Mouse (Mus musculus) lung, postnatal 0 days (tissue): ENCODE results near the gene Akap14. TPM values are rescaled to one million over a fixed set of nuclear protein-coding genes. Genes with fewer than 3 reads are reported as not detected.

ENCODE experiments used
- ATAC-seq: fragments of 200-750 bp; cut with Nextera tagmentation; 2 replicates; pipeline ENCODE4 v1.8.0; 2017; ENCODE audit warnings: moderate library complexity
- DNase-seq: peaks from one replicate; pipeline ENCODE4 v3.0.0-alpha.2; 2016; ENCODE audit warnings: low spot score
- H3K27ac ChIP-seq: fragments of 300-500 bp; sonication (generic); 2 replicates; pipeline ENCODE4 v1.5.1; 2014; ENCODE audit warnings: antibody characterized with exemption, mild to moderate bottlenecking, low read length, mixed read lengths
- H3K27me3 ChIP-seq: fragments of 300-500 bp; sonication (generic); replicated peaks from 2 replicates; pipeline ENCODE4 v1.6.1; 2014; ENCODE audit warnings: low read length, mixed read lengths; ENCODE audit not compliant: insufficient read depth
- H3K36me3 ChIP-seq: fragments of 300-500 bp; sonication (generic); 2 replicates; pipeline ENCODE4 v1.6.1; 2014; ENCODE audit warnings: low read length, mixed read lengths; ENCODE audit not compliant: insufficient read depth
- H3K4me1 ChIP-seq: fragments of 300-500 bp; sonication (generic); 2 replicates; pipeline ENCODE4 v1.6.1; 2014; ENCODE audit warnings: antibody characterized with exemption, low read depth, low read length, mixed read lengths; ENCODE audit not compliant: insufficient read depth
- H3K4me2 ChIP-seq: fragments of 300-500 bp; sonication (generic); replicated peaks from 2 replicates; pipeline ENCODE4 v1.6.1; 2014; ENCODE audit warnings: low read depth, mild to moderate bottlenecking, low read length, moderate library complexity, mixed read lengths
- H3K4me3 ChIP-seq: fragments of 300-500 bp; sonication (generic); 2 replicates; pipeline ENCODE4 v1.5.1; 2014; ENCODE audit warnings: low read depth, low read length
- H3K9ac ChIP-seq: fragments of 300-500 bp; sonication (generic); replicated peaks from 2 replicates; pipeline ENCODE4 v1.6.1; 2014; ENCODE audit warnings: low read depth, mild to moderate bottlenecking
- H3K9me3 ChIP-seq: fragments of 300-500 bp; sonication (generic); 2 replicates; pipeline ENCODE4 v1.6.1; 2016; ENCODE audit warnings: low read length, mixed read lengths
- CTCF ChIP-seq: IDR thresholded peaks from 2 replicates; pipeline ENCODE4 v1.5.1; 2016; ENCODE audit warnings: antibody characterized with exemption, mild to moderate bottlenecking
- EP300 ChIP-seq: IDR thresholded peaks from 2 replicates; pipeline ENCODE4 v1.6.1; 2016; ENCODE audit warnings: antibody characterized with exemption, mild to moderate bottlenecking, control low read depth
- WGBS: fragments of 180-500 bp; shearing (Covaris S2); extraction: QIAGEN DNeasy Blood & Tissue Kit; methylation state at CpG from one replicate; pipeline ENCODE4 v1.1.7; 2014; 5-methylcytosine and 5-hydroxymethylcytosine counted together
- polyA plus RNA-seq: library from polyadenylated mRNA; unstranded; fragments of >200 nt; fragmentation: Nextera tagmentation; extraction: Ambion mirVana; gene quantifications from 2 replicates; pipeline ENCODE4 v1.2.1, GENCODE M21; 2015

The Akap14 gene
- polyA plus RNA-seq, 1 experiment from 2014 or later: 2.1 TPM

DNA sequence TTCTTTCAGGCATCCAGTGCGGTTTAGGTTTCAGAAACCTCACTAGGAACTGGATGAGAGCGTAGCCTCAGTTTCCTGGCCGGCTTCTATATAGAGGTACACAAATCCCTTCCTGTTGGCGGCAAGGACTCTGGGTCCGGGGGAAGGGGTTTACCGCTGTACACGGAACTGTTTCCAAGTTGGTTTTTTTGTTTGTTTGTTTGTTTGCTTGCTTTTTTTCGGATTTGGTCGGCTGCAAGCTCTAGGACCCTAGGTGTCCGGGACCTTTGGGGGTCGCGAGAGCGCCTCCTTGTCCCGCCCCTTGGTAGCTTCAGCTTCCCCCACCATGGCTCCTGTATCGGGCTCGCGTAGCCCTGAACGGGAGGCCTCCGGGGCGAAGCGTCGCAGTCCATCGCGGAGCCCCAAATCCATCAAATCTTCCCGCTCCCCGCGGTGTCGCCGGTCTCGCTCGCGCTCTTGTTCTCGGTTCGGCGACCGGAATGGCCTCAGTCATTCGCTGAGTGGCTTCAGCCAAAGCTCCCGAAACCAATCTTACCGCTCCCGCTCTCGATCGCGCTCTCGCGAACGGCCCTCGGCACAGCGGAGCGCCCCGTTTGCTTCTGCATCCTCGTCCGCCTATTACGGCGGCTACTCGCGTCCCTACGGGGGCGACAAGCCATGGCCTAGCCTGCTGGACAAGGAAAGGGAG is 41.8 kb downstream of the Akap14 start, which contains the start of gene Nkap:
TSS of gene Nkap (plus strand) at position 125 of the 688 bp plus-strand sequence.
- Histone ChIP-seq H3K36me3 (no peaks in the 10 kb centered on the region), H3K27me3 (no peaks in the 10 kb centered on the region), H3K9ac (peak within 1 kb of the TSS; percentile 78), H3K4me1 (no peaks in the 10 kb centered on the region), H3K4me3 (peak within 1 kb of the TSS; percentile 63), H3K27ac (peak within 1 kb of the TSS; percentile 77), H3K9me3 (no peaks in the 10 kb centered on the region), H3K4me2 (peak within 1 kb of the TSS; percentile 52)
- 9% methylated on average over 29 of the region's 58 CpGs for WGBS
- DNase-seq (peak; percentile 78), ATAC-seq (peak; percentile 86)
- TF ChIP-seq CTCF (no peak), EP300 (no peak)

DNA sequence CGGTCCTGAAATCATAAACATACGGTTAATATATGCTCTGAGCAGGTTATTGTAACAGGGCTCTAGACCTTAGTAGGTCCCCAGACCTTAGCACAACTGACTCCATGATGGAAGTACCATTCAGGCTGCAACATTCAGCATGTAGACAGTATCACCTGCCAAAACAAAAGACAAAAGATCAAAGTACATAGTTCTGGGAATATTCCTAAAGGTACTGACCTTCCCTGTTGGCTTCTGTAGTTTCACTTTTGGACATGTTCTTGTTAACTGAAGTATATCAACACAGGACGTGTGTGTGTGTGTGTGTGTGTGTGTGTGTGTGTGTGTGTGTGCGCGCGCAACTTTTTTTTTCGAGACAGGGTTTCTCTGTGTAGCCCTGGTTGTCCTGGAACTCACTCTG is 43.1 kb downstream of the Akap14 start:
- DNase-seq (no peak), ATAC-seq (no peak)
- 92% methylated on average over 7 of the region's 7 CpGs for WGBS
- Histone ChIP-seq H3K4me2 (no peak overlapping the region), H3K9ac (no peak overlapping the region), H3K27me3 (no peaks in the 10 kb centered on the region), H3K27ac (no peak overlapping the region), H3K4me3 (no peak overlapping the region), H3K9me3 (no peaks in the 10 kb centered on the region), H3K36me3 (no peaks in the 10 kb centered on the region), H3K4me1 (no peaks in the 10 kb centered on the region)
- no peak for TF ChIP-seq EP300

DNA sequence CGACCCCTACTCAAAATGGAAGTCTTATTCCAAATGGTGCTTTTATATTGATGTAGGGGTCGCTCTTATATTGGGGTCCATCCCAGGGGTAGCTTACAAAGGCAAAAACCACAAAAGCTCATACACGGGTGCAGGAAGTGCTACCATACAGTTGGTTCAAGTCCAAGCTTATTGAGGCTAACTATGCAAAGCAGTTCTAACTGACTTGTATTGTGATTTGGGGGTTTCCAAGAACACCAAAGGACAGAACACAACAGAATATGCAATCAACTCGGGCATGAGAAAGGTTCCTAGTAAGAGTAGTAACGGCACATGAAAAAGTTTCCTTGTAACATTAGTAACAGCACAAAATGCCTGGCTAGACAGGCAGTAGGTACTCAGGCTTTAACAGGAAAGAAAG is 48.4 kb downstream of the Akap14 start:
- Histone ChIP-seq H3K27me3 (no peaks in the 10 kb centered on the region), H3K9me3 (no peaks in the 10 kb centered on the region), H3K4me2 (no peak overlapping the region), H3K4me3 (no peak overlapping the region), H3K4me1 (no peaks in the 10 kb centered on the region), H3K9ac (no peak overlapping the region), H3K36me3 (no peaks in the 10 kb centered on the region), H3K27ac (no peak overlapping the region)
- DNase-seq: no peak
- TF ChIP-seq EP300 (no peak), CTCF (no peak)
- ATAC-seq: no peak
- 55% methylated on average over 5 of the region's 5 CpGs for WGBS

GRCm38 (mm10) chrX:37119585-37119984 is 49.1 kb downstream of the Akap14 start:
- Histone ChIP-seq H3K4me1 (no peaks in the 10 kb centered on the region), H3K9me3 (no peaks in the 10 kb centered on the region), H3K4me2 (no peak overlapping the region), H3K4me3 (no peak overlapping the region), H3K27ac (no peak overlapping the region), H3K27me3 (no peaks in the 10 kb centered on the region), H3K36me3 (no peaks in the 10 kb centered on the region), H3K9ac (no peak overlapping the region)
- TF ChIP-seq CTCF: no peak
- no peak for TF ChIP-seq EP300
- ATAC-seq: no peak
- DNase-seq: no peak
- WGBS: 65% methylated on average over 3 of the region's 3 CpGs

DNA sequence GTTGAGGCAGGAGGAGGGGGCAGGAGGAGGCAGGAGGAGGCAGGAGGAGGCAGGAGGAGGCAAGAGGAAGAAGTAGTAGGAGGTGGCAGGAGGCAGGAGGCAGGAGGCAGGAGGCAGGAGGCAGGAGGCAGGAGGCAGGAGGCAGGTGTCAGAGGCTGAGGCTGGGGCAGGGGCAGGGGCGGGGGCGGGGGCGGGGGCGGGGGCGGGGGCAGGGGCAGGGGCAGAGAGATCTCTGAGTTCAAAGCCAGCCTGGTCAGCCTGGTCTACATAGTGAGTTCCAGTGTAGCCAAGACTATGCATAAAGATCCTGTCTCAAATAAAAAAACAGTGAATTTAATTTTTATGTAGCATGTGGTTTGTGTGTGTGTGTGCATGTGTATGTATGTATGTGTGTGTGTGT is 51.6 kb downstream of the Akap14 start:
- Histone ChIP-seq H3K36me3 (no peaks in the 10 kb centered on the region), H3K27me3 (no peaks in the 10 kb centered on the region), H3K4me2 (no peak overlapping the region), H3K4me1 (no peaks in the 10 kb centered on the region), H3K9me3 (no peaks in the 10 kb centered on the region), H3K9ac (no peak overlapping the region), H3K4me3 (no peak overlapping the region), H3K27ac (no peak overlapping the region)
- WGBS: no CpG with 5 or more reads among the region's 5 CpGs
- DNase-seq (no peak), ATAC-seq (no peak)
- TF ChIP-seq CTCF (no peak), EP300 (no peak)

GRCm38 (mm10) chrX:37110881-37111193 is 57.8 kb downstream of the Akap14 start:
- WGBS: 58% methylated on average over 4 of the region's 4 CpGs
- H3K4me2 ChIP-seq: no peak overlapping the region

More at GRCm38 (mm10) chrX:37110881-37111193, 57.8 kb downstream of the Akap14 start:
- no peak overlapping the region for H3K27ac ChIP-seq
- no peak overlapping the region for H3K9ac ChIP-seq
- DNase-seq (no peak), ATAC-seq (no peak)
- no peak overlapping the region for H3K4me3 ChIP-seq
- TF ChIP-seq EP300 (no peak), CTCF (no peak)
- no peaks in the 10 kb centered on the region for H3K9me3 ChIP-seq
- H3K4me1 ChIP-seq: no peaks in the 10 kb centered on the region
- H3K36me3 ChIP-seq: no peaks in the 10 kb centered on the region
- H3K27me3 ChIP-seq: no peaks in the 10 kb centered on the region
